Mouse (Mus musculus) hindbrain, embryonic 11.5 days (tissue): Measurements from ENCODE around the gene Tectb. TPM values are rescaled to one million over a fixed set of nuclear protein-coding genes. Genes with fewer than 3 reads are reported as not detected.
A peak's percentile ranks its signal among the peaks of the same experiment; 100 is the strongest.

Experiments used
- ATAC-seq: fragments of 200-750 bp; cut with Nextera tagmentation; 2 replicates; pipeline ENCODE4 v1.8.0; 2017; ENCODE audit warnings: mild to moderate bottlenecking, moderate TSS enrichment, moderate library complexity; ENCODE audit not compliant: low FRiP score
- DNase-seq: peaks from one replicate; pipeline ENCODE4 v3.0.0-alpha.2; 2015; ENCODE audit warnings: low spot score
- H3K27ac ChIP-seq: fragments of 300-500 bp; sonication (generic); 2 replicates; pipeline ENCODE4 v1.5.1; 2014; ENCODE audit warnings: mild to moderate bottlenecking, low read depth, low read length
- H3K27me3 ChIP-seq: fragments of 300-500 bp; sonication (generic); 2 replicates; pipeline ENCODE4 v1.6.1; 2014; ENCODE audit warnings: mild to moderate bottlenecking, low read length, moderate library complexity, mixed read lengths; ENCODE audit not compliant: control insufficient read depth, insufficient read depth
- H3K36me3 ChIP-seq: fragments of 300-500 bp; sonication (generic); 2 replicates; pipeline ENCODE4 v1.6.1; 2014; ENCODE audit warnings: mild to moderate bottlenecking, low read length, moderate library complexity, mixed read lengths; ENCODE audit not compliant: control insufficient read depth, insufficient read depth
- H3K4me1 ChIP-seq: fragments of 300-500 bp; sonication (generic); replicated peaks from 2 replicates; pipeline ENCODE4 v1.6.1; 2014; ENCODE audit warnings: low read length, mixed read lengths; ENCODE audit not compliant: control insufficient read depth, insufficient read depth
- H3K4me2 ChIP-seq: fragments of 300-500 bp; sonication (generic); replicated peaks from 2 replicates; pipeline ENCODE4 v1.6.1; 2014; ENCODE audit warnings: mild to moderate bottlenecking, low read depth, low read length
- H3K4me3 ChIP-seq: fragments of 300-500 bp; sonication (generic); 2 replicates; pipeline ENCODE4 v1.5.1; 2014; ENCODE audit warnings: low read depth, low read length
- H3K9ac ChIP-seq: fragments of 300-500 bp; sonication (generic); 2 replicates; pipeline ENCODE4 v1.6.1; 2014; ENCODE audit warnings: low read depth, low read length
- H3K9me3 ChIP-seq: fragments of 300-500 bp; sonication (generic); 2 replicates; pipeline ENCODE4 v1.6.1; 2016; ENCODE audit warnings: low read length; ENCODE audit not compliant: control insufficient read depth
- WGBS: fragments of 180-500 bp; shearing (Covaris S2); extraction: QIAGEN DNeasy Blood & Tissue Kit; methylation state at CpG from one replicate; pipeline ENCODE4 v1.1.7; 2014; 5-methylcytosine and 5-hydroxymethylcytosine counted together
- polyA plus RNA-seq: library from polyadenylated mRNA; unstranded; fragments of >200 nt; fragmentation: Nextera tagmentation; extraction: Ambion mirVana; gene quantifications from 2 replicates; pipeline ENCODE4 v1.2.1, GENCODE M21; 2014

Tectb gene
- polyA plus RNA-seq, 1 experiment from 2014 or later: not detected

DNA sequence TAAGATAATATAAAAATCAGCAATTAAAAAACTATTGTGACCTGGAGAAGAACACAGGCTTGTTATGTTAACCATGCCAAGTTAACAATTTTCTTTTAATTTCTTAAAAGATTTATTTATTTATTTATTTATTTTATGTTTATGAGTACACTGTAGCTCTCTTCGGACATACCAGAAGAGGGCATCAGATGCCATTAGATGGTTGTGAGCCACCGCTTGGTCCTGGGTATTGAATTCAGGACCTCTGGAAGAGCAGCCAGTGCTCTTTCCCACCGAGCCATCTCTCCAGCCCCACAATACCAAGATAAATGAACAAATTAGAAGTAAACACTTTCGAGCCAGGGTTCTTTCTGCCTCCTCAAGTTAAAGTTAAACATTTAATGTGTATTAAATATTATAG lies 28.1 kb downstream of the Tectb start:
- no peak overlapping the region for H3K27ac ChIP-seq
- ATAC-seq: no peak
- WGBS: 78% methylated on average over 4 of the region's 4 CpGs

DNA sequence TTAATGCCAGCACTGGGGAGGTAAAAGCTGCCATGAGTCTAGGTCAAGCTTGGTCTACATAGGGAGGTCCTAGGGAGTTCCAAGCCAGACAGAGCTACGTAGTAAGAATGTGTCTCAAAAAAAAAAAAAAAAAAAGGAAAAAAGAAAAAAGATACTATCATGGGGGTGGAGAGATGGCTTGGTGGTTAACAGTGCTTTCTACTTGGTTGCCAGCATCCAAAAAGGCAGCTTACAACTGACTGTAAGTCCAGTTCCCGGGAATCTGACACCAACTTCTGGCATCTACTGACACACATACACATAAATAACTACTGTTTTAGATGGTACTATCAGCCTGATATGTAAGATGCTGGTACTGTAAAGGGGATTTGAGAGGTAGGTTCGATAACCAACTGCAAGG lies 28.6 kb downstream of the Tectb start:
- DNase-seq (no peak), ATAC-seq (no peak)
- H3K4me2 ChIP-seq: no peak overlapping the region
- H3K4me3 ChIP-seq: no peak overlapping the region
- no peaks in the 10 kb centered on the region for H3K4me1 ChIP-seq
- H3K36me3 ChIP-seq: no peaks in the 10 kb centered on the region
- no peaks in the 10 kb centered on the region for H3K9me3 ChIP-seq
- H3K27ac ChIP-seq: no peak overlapping the region
- WGBS: 88% methylated on average over 3 of the region's 3 CpGs
- H3K27me3 ChIP-seq: no peaks in the 10 kb centered on the region
- H3K9ac ChIP-seq: no peak overlapping the region

More for the DNA sequence above, 28.1 kb downstream of the Tectb start:
- Histone ChIP-seq H3K4me1 (no peaks in the 10 kb centered on the region), H3K4me2 (no peak overlapping the region), H3K36me3 (no peaks in the 10 kb centered on the region), H3K27me3 (no peaks in the 10 kb centered on the region), H3K9me3 (no peaks in the 10 kb centered on the region), H3K9ac (no peak overlapping the region), H3K4me3 (no peak overlapping the region)
- no peak for DNase-seq

DNA sequence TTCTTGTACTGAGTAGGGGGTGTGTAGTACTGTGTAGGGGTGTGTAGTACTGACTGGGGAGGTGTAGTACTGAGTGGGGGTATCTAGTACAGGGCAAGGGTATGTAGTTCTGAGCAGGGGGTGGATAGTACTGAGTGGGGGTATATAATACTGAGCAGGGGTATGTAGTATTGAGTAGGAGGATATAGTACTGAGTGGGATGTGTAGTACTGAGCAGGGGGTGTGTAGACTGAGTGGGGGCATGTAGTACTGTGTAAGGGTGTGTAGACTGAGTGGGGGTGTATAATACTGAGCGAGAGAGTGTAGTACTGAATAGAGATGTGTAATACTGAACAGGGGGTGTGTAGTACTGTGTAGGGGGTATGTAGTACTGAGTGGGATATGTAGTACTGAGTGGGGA lies 31.2 kb downstream of the Tectb start:
- Histone ChIP-seq H3K27me3 (no peaks in the 10 kb centered on the region), H3K4me3 (no peak overlapping the region), H3K36me3 (no peaks in the 10 kb centered on the region), H3K9me3 (no peaks in the 10 kb centered on the region), H3K27ac (no peak overlapping the region), H3K9ac (no peak overlapping the region), H3K4me2 (no peak overlapping the region), H3K4me1 (no peaks in the 10 kb centered on the region)
- DNase-seq: no peak
- ATAC-seq: no peak
- WGBS: 83% methylated on average over 1 of the region's 1 CpGs

DNA sequence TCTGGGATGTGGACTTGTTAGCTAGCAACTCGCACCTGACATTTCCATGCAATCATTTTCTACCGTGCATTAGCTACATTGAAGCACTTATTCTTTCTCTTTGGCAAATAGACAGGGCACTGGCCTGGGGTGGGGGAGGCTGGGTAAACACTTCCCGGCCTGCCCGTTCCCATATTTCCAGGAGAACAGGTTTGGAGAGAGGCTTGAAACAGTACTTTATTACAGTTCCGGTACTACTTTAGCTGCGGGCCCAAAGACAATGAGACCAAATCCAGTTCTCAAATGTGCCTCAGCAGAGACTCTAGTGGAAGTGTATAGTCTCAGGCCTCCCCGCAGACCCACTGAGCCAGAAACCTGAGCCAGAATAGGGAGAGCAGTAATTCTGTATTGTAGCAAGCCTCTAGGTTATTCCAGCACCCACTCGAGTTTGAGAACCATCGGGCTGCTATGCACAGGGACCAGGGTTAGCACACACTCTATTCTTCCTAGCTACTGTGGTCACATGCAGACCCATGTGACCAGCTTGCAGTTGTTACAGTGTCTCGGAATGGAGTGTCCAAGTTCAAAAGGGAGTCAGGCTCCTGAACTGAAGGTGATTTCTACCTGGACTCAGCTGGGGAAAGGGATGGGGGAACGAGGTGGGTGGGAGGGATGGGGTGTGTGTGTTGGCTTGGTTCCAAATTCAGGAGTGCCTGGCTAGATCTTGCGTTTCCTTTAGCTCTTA lies 33.2 kb downstream of the Tectb start:
- H3K27me3 ChIP-seq: no peaks in the 10 kb centered on the region

DNA sequence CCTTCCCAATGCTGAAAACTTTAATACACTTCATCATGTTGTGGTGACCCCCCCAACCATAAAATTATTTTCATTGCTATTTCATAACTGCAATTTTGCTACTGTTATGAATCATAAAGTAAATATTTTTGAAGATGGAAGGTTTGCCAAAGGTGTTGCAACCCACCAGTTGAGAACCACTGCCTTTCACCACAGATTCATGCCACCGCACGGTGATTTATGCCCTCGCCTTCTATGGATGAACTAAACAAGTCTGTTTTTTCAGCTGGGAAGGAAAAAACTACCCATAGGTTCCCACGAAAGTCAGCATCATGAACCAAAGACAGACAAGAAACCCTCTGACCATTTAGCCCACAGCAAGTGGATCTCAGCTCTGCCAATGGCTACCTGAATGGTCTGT lies 36.3 kb downstream of the Tectb start:
- Histone ChIP-seq H3K9ac (no peak overlapping the region), H3K4me2 (no peak overlapping the region), H3K9me3 (no peaks in the 10 kb centered on the region), H3K4me1 (no peaks in the 10 kb centered on the region), H3K27me3 (no peaks in the 10 kb centered on the region), H3K27ac (no peak overlapping the region), H3K4me3 (no peak overlapping the region), H3K36me3 (no peaks in the 10 kb centered on the region)
- ATAC-seq (no peak), DNase-seq (no peak)
- 88% methylated on average over 4 of the region's 4 CpGs for WGBS

More for the DNA sequence above, 33.2 kb downstream of the Tectb start:
- no peak for DNase-seq
- no peak for ATAC-seq
- Histone ChIP-seq H3K9me3 (no peaks in the 10 kb centered on the region), H3K27ac (no peak overlapping the region), H3K4me3 (no peak overlapping the region), H3K9ac (no peak overlapping the region), H3K36me3 (no peaks in the 10 kb centered on the region), H3K4me2 (no peak overlapping the region), H3K4me1 (no peaks in the 10 kb centered on the region)
- WGBS: 83% methylated on average over 12 of the region's 12 CpGs

DNA sequence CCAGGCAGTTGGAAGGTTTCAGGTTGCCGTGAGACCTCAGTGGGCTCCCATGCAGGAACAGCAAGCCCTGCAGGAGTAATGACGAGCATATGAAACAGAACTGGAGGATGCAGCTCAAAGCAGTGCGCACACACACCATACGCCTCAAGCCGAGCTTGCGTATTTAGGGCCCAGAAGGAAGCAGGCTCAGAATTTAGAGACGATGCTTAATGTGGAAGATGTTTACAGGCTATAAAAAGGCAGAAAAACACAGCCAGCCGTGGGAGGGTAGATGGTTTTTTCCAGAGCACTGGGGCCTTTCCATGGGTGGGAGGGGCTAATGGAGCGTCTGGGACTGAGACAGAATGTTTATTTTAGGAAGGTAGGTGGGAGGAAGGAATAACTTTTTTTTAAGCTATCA lies 36.8 kb downstream of the Tectb start:
- H3K9ac ChIP-seq: no peak overlapping the region
- H3K9me3 ChIP-seq: no peaks in the 10 kb centered on the region
- no peak for ATAC-seq
- no peaks in the 10 kb centered on the region for H3K4me1 ChIP-seq
- H3K4me3 ChIP-seq: no peak overlapping the region
- H3K27ac ChIP-seq: no peak overlapping the region
- no peak for DNase-seq
- H3K27me3 ChIP-seq: no peaks in the 10 kb centered on the region
- H3K36me3 ChIP-seq: no peaks in the 10 kb centered on the region
- 85% methylated on average over 9 of the region's 9 CpGs for WGBS
- no peak overlapping the region for H3K4me2 ChIP-seq

DNA sequence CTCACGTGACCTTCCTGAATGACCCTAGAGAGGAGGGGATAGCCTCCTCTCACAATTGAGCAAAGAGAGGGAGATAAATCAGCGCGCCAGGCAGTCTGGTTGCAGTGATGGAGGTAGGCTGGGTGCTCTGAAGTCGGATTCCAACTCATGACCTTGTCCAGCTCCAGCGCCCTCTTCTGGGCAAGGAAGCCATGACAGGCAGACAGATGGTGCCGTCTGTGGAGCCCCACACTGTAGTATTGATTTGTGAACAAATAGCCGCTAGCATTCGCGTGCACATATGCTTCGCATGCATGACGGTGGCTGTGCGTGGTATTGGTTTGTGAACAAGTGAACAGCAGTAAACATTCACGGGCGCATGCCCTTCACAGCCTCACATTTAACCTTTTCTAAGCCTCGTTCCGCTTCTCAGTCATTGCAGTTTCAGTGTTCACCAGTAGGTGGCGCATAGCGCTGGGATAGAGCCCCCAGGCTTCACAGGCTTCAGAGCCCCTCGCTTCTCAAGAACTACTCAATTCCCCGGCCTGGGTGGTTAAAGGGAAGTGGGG lies 37.7 kb downstream of the Tectb start:
- H3K27me3 ChIP-seq: no peaks in the 10 kb centered on the region
- DNase-seq: peak; percentile 96
- peak overlapping the region; percentile 31 for H3K4me3 ChIP-seq
- 3% methylated on average over 20 of the region's 20 CpGs for WGBS
- H3K9ac ChIP-seq: peak overlapping the region; percentile 44; the same call in 1 of the 2 replicates
- H3K36me3 ChIP-seq: no peaks in the 10 kb centered on the region
- no peaks in the 10 kb centered on the region for H3K9me3 ChIP-seq
- no peaks in the 10 kb centered on the region for H3K4me1 ChIP-seq
- peak overlapping the region; percentile 45 for H3K4me2 ChIP-seq
- no peak overlapping the region for H3K27ac ChIP-seq
- ATAC-seq: peak; percentile 73

DNA sequence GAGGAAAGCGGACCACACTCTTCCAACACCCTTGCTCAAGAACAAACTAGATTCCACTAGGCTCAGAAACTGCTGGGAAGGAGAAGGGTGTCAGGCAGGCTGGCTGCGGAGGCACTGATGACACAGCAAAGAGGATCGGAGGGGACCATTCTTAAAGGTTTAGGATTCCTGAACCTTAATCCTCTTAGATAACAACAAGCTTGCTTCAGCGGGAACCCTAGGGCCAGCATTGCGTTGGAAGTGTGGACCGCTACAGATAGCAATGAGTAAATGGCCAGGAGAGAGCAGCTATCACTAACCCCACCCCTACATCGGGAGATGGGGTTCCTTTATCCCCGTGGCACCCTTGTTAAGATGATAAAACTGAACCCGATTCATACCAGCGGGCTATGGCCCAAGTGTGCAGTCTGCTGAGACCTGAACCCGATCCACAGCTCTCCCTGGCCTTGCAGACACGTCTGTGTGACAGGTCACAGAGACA lies 38.2 kb downstream of the Tectb start:
- Histone ChIP-seq H3K36me3 (no peaks in the 10 kb centered on the region), H3K9ac (peak overlapping the region; percentile 44; the same call in 1 of the 2 replicates), H3K9me3 (no peaks in the 10 kb centered on the region), H3K4me1 (no peaks in the 10 kb centered on the region), H3K4me3 (no peak overlapping the region; the same call in 1 of the 2 replicates), H3K27me3 (no peaks in the 10 kb centered on the region), H3K27ac (no peak overlapping the region), H3K4me2 (peak overlapping the region; percentile 45)
- DNase-seq (no peak), ATAC-seq (no peak)
- 31% methylated on average over 12 of the region's 12 CpGs for WGBS

DNA sequence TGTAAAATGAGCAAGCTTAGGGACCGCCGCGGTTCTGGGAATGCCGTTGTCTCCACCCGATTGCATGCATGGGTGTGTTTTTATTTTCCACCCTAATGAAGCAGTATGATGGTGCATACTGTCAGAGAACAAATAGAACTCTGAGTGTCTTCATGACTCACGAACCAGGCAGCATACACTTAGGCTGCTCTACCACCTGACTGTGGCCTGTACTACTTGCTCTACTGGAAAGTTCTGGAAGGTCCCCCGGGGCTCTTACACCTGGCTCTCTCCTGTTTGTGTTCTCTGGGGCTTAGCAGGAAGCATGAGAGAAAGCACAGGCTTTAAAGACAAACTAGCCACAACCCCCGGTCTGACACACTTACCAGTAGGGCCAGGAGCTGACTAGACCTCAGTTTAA lies 38.8 kb downstream of the Tectb start:
- H3K4me2 ChIP-seq: no peak overlapping the region
- H3K27me3 ChIP-seq: no peaks in the 10 kb centered on the region
- DNase-seq: no peak
- no peak overlapping the region for H3K27ac ChIP-seq
- H3K9me3 ChIP-seq: no peaks in the 10 kb centered on the region
- H3K36me3 ChIP-seq: no peaks in the 10 kb centered on the region
- WGBS: 80% methylated on average over 8 of the region's 8 CpGs
- no peak overlapping the region for H3K4me3 ChIP-seq
- H3K9ac ChIP-seq: no peak overlapping the region
- H3K4me1 ChIP-seq: no peaks in the 10 kb centered on the region
- ATAC-seq: no peak
